Mouse (Mus musculus) kidney, adult 8-10 months (tissue): ENCODE measurements at regions not wholly inside any gene's neighbourhood (a gene's known extent, or its start where the extent isn't known, plus 50 kb on each side); places are given as distances from the start of the nearest gene placed in this dataset.

Experiments
- DNase-seq, 2 experiments: peaks; one replicate each; pipeline ENCODE4 v3.0.0; 2022

GRCm38 (mm10) chr2:57614587-57614991 is 377.2 kb downstream of the Gpd2 start:
- DNase-seq, result no peak

- DNase-seq, result peak in 1 of 2 experiments; percentile 1
These were observed 379.2 kb downstream of the Gpd2 start for GRCm38 (mm10) chr2:57616525-57617225.

DNA sequence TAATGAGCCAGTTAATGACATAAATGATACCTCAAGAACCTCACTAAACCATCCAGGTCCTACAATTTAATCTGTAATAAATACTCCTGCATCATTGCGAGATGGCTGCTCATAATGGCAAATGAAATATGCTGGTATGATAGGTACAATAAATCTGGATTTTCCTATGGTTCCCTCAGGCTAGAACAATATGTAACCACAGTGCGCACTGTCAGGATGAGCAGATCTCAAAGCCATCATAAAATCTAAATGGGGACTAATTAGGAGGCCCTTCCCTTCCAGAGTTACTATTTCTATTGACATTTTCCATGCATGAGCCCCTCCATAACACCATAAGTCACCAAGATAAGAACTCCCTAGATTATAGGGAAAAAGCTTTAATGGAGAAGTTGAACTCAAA is 379.8 kb downstream of the Gpd2 start:
- no peak for DNase-seq

GRCm38 (mm10) chr2:57644117-57644516 is 353.6 kb upstream of the Galnt5 start:
- DNase-seq, result no peak

DNA sequence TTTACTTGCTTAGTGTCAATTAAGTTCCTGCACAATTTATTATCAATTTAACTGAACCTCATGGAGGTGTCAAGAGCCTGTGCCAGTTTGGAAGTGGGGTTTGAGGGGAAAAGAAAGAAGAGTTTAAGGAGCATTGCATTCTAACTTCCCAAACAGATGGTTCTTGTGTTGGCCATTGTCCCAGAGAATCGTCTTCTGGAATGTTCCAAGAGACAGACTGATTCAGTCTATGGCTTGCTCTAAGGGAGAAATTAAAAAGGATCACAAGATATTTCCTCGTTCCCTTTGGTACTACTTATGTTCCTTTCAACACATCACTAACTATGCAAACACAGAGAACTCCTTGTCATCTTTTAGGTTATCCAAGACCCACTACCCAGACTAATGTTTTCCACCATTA is 353.1 kb upstream of the Galnt5 start:
- no peak for DNase-seq

- no peak for DNase-seq
These were observed 348.7 kb upstream of the Galnt5 start for GRCm38 (mm10) chr2:57649002-57649401.

DNA sequence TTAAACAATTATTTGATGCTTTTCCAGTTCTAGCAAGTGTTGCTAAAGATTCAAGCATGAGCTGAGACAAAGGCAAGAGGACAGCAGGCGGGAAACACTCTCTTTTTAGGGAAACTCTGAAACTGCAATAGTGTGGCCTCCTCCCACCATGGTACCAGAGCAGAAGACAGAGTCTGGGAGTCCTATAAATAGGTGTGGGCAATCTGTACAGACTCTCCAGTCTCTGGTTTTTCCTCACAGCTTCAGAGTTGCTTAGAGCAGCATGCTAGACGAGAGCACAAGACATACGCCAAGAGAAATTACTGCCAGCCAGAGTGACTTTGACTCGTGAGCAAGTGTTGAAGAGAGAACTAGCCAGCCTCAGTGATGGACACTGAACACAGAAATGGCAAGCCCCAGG is 340.3 kb upstream of the Galnt5 start:
- DNase-seq, result no peak

- no peak for DNase-seq
These were observed 335.8 kb upstream of the Galnt5 start for GRCm38 (mm10) chr2:57661838-57662237.

- DNase-seq, result no peak
These were observed 325.6 kb upstream of the Galnt5 start for GRCm38 (mm10) chr2:57672007-57672643.

DNA sequence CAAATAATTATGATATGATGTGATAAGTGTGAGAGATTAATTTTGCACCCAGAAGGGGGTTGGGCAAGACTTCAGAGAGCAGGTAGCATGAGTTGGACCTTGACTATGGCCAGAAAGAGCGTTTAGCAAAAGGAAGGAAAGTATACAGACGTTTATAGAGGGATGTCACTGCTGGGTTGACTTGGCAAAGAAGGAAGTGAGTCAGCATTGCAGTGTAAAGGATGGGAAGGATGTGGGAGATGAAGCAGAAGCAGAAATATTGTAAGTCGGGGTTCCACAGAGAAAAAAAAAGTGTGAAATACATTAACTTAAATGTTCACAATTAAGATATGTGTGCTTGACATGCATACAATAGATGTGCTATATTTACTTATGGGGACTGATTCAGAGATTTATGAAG is 307.8 kb upstream of the Galnt5 start:
- no peak for DNase-seq

DNA sequence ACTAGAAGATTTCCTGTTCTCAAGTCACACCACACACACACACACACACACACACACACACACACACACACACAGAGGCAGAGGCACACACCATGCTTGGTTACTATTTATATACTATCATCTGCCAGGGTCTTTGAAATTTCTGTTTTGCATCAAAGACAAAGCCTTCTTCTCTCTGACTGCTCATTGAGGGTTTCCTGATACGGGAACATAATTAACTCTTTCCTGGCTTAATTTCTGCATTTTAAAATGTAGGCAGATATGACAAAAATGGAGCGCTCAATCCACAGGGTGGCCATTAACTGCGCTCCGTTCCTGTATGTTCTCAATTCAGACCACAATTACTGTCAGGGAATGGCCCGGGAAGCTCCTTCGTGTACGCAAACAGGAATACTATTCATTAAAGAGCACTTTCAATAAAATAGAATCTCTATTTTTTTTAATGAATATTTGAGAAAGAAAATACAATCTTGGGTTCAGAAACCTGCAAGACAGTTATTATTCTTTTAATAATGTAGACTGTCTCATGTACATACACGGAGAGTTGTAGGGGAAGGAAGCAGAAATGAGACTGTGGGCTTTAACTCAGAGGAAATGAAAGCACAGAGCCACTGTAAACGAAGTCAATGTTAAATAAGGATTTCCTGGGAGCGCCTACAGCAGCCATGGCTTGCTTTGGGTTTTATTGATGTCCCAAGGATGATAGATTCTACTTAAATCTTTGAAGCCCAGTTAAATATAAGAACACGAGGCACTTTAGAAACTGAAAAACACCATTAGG is 300.5 kb upstream of the Galnt5 start:
- no peak for DNase-seq

GRCm38 (mm10) chr2:57698659-57699061 is 299.0 kb upstream of the Galnt5 start:
- DNase-seq, result peak; percentile 1 to 10

- DNase-seq, result no peak
These were observed 298.5 kb upstream of the Galnt5 start for GRCm38 (mm10) chr2:57699226-57699625.

- no peak for DNase-seq
These were observed 280.8 kb upstream of the Galnt5 start for GRCm38 (mm10) chr2:57716754-57717510.
